Mouse (Mus musculus) liver, embryonic 14.5 days (tissue): ENCODE results near the gene Cd109. TPM values are rescaled to one million over a fixed set of nuclear protein-coding genes. Genes with fewer than 3 reads are reported as not detected.

Experiments used
- ATAC-seq: fragments of 200-750 bp; cut with Nextera tagmentation; 2 replicates; pipeline ENCODE4 v1.8.0; 2017; ENCODE audit warnings: moderate number of reproducible peaks, mild to moderate bottlenecking, moderate library complexity; ENCODE audit not compliant: insufficient read depth
- DNase-seq, 3 experiments: peaks; one replicate each; pipeline ENCODE4 v3.0.0-alpha.2; 2012 to 2013; ENCODE audit warnings: low read depth in 3 of 3, low spot score in 3 of 3
- H3K27ac ChIP-seq: fragments of 300-500 bp; sonication (generic); 2 replicates; pipeline ENCODE4 v1.5.1; 2014; ENCODE audit warnings: moderate library complexity, mild to moderate bottlenecking, control low read depth, inconsistent platforms
- H3K27me3 ChIP-seq: fragments of 300-500 bp; sonication (generic); 2 replicates; pipeline ENCODE4 v1.6.1; 2014; ENCODE audit warnings: mild to moderate bottlenecking, low read length, moderate library complexity; ENCODE audit not compliant: control insufficient read depth, insufficient read depth
- H3K36me3 ChIP-seq: fragments of 300-500 bp; sonication (generic); replicated peaks from 2 replicates; pipeline ENCODE4 v1.6.1; 2014; ENCODE audit warnings: low read depth; ENCODE audit not compliant: control insufficient read depth, insufficient read depth
- H3K4me1 ChIP-seq, 2 experiments: fragments of 200-500 bp in 1 of 2; fragments of 300-500 bp in 1 of 2; sonication (generic) in 1 of 2; replicated peaks; 2 replicates each; pipeline ENCODE4 v1.6.1; 2012 to 2014; ENCODE audit warnings: antibody characterized with exemption in 1 of 2, inconsistent platforms in 1 of 2, low read length in 1 of 2; ENCODE audit not compliant: control insufficient read depth in 2 of 2, insufficient read depth in 2 of 2
- H3K4me2 ChIP-seq: fragments of 300-500 bp; sonication (generic); 2 replicates; pipeline ENCODE4 v1.6.1; 2014; ENCODE audit warnings: low read depth, mild to moderate bottlenecking, control low read depth, moderate library complexity
- H3K4me3 ChIP-seq, 2 experiments: fragments of 200-500 bp in 1 of 2; fragments of 300-500 bp in 1 of 2; sonication (generic) in 1 of 2; 2 replicates each; pipeline ENCODE4 v1.5.1; 2012 to 2014; ENCODE audit warnings: low read depth in 2 of 2, low read length in 2 of 2, mild to moderate bottlenecking in 2 of 2, control low read depth in 1 of 2, inconsistent platforms in 1 of 2, moderate library complexity in 1 of 2; ENCODE audit not compliant: insufficient read depth in 1 of 2
- H3K9ac ChIP-seq: fragments of 300-500 bp; sonication (generic); replicated peaks from 2 replicates; pipeline ENCODE4 v1.6.1; 2014; ENCODE audit warnings: mild to moderate bottlenecking, control low read depth, moderate library complexity
- H3K9me3 ChIP-seq: fragments of 300-500 bp; sonication (generic); 2 replicates; pipeline ENCODE4 v1.6.1; 2016; ENCODE audit warnings: low read length, mixed read lengths; ENCODE audit not compliant: control insufficient read depth
- CTCF ChIP-seq: IDR thresholded peaks from 2 replicates; pipeline ENCODE4 v1.5.1; 2016; ENCODE audit warnings: antibody characterized with exemption, low read depth, control low read depth
- EP300 ChIP-seq: IDR thresholded peaks from 2 replicates; pipeline ENCODE4 v1.6.1; 2016; ENCODE audit warnings: antibody characterized with exemption, low read depth
- WGBS: fragments of 180-500 bp; shearing (Covaris S2); extraction: QIAGEN DNeasy Blood & Tissue Kit; methylation state at CpG from one replicate; pipeline ENCODE4 v1.1.7; 2014; ENCODE audit not compliant: insufficient replicate concordance; 5-methylcytosine and 5-hydroxymethylcytosine counted together
- polyA plus RNA-seq, 2 experiments: library from polyadenylated mRNA; depleted of rRNA in 1 of 2; stranded (reverse) in 1 of 2; unstranded in 1 of 2; fragments of >200 nt; fragmentation: Nextera tagmentation in 1 of 2; extraction: Ambion mirVana in 1 of 2; gene quantifications; 2 replicates each; pipeline versions ENCODE4 v1.2.1 to v1.2.3; 2012 to 2014

The Cd109 gene
- polyA plus RNA-seq (2012; rRNA removed), result 0.05 and 0.07 TPM in 2 replicates
- polyA plus RNA-seq (2014; fragmentation: Nextera tagmentation; extraction: Ambion mirVana), result 0.03 and 0.06 TPM in 2 replicates

DNA sequence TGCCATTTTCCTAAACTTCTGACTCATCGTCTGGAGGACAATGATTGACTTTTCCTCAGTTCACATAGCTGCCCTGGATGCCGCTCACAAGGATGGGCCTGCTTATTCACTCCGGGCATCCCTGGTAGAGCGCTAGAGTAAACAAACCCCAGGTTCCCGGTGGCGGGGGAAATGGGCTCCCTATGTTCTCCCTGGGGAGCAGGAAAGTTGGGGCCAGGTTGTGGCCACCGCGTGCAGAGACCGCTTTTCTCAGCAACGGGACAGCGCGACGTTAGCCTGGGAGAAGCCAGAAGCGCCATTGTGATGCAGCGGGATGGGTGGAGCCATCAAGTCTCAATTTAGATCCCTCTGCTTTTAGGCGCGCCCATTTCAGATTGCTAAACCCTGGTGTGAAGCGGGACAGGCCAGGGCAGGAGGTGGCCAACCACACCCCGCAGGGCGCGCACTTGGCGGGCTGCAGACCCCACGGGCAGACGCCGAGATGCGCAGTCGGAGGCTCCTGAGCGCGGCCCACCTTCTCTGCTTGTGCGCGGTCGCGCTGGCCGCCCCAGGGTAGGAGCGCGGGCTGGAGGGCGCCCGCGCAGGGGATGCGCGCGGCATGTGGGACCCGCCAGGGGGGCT lies at the start of gene Cd109:
Gene Cd109 (plus strand): TSS at position 146 of the 621 bp plus-strand sequence.
- no peak for DNase-seq
- Histone ChIP-seq H3K9me3 (no peaks in the 10 kb centered on the region), H3K36me3 (no peaks in the 10 kb centered on the region), H3K4me1 (no peaks in the 10 kb centered on the region), H3K27ac (no peak within 1 kb of the TSS), H3K4me3 (peak within 1 kb of the TSS; percentile 22 to 30; a peak in 3 of 4 replicates), H3K4me2 (peak within 1 kb of the TSS; percentile 54), H3K27me3 (peaks cover 28% of the 10 kb centered on the region), H3K9ac (no peak within 1 kb of the TSS)
- ATAC-seq, result no peak
- TF ChIP-seq CTCF, result no peak
- TF ChIP-seq EP300, result no peak
- WGBS, result 1% methylated on average over 43 of the region's 43 CpGs

GRCm38 (mm10) chr9:78569934-78570333 lies 45.4 kb upstream of the Cd109 start:
- TF ChIP-seq CTCF (no peak), EP300 (no peak)
- Histone ChIP-seq H3K4me1 (no peaks in the 10 kb centered on the region), H3K4me3 (no peak overlapping the region), H3K9me3 (no peaks in the 10 kb centered on the region), H3K4me2 (no peak overlapping the region), H3K27ac (no peak overlapping the region), H3K27me3 (no peaks in the 10 kb centered on the region), H3K9ac (no peak overlapping the region), H3K36me3 (no peaks in the 10 kb centered on the region)
- no peak for ATAC-seq
- 84% methylated on average over 9 of the region's 9 CpGs for WGBS
- DNase-seq, result no peak

DNA sequence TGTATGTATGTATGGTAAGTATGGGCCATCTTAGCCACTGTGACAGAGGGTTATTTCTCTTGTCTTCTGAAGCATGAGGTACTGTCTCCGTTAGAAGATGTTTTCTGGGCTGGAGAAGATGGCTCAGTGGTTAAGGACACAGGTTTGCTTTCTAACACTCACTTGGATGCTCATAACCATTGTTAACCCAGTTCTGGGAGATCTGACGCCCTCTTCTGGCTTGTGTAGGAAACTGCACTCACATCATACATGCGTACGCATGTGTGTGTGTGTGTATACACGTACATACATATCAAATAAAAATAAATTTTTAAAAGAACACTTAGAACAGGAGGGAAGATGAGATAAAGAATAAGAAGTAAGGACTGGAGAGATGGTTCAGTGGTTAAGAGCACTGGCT lies 38.9 kb upstream of the Cd109 start:
- H3K4me1 ChIP-seq, result no peaks in the 10 kb centered on the region
- 82% methylated on average over 5 of the region's 5 CpGs for WGBS
- H3K4me2 ChIP-seq, result no peak overlapping the region
- peaks cover 4% of the 10 kb centered on the region; the same call in 1 of the 2 replicates for H3K36me3 ChIP-seq
- H3K27ac ChIP-seq, result no peak overlapping the region
- ATAC-seq, result no peak
- H3K27me3 ChIP-seq, result no peaks in the 10 kb centered on the region
- 0 out of 2 replicates have a peak, but pooled peaks have one; percentile 12 for TF ChIP-seq CTCF
- TF ChIP-seq EP300, result no peak
- H3K4me3 ChIP-seq, result no peak overlapping the region
- DNase-seq, result no peak
- H3K9me3 ChIP-seq, result no peaks in the 10 kb centered on the region
- H3K9ac ChIP-seq, result no peak overlapping the region

DNA sequence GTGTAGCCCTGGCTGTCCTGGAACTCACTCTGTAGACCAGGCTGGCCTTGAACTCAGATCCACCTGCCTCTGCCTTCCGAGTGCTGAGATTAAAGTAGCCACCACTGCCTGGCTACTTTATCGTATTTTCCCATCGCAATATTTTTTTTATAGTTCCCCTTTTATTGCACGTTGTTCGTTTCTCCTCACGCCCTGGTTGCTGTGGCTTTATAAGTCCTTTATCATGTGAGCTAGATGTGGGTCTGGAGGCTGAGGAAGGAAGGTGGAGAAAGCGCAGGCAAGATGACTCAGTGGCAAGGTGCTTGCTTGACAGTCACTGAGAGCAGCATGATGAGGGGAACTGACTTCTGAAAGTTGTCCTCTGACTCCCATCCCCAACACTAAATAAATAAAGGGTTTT lies 36.5 kb upstream of the Cd109 start:
- Histone ChIP-seq H3K4me3 (no peak overlapping the region), H3K9me3 (no peaks in the 10 kb centered on the region), H3K4me1 (no peaks in the 10 kb centered on the region), H3K36me3 (peaks cover 4% of the 10 kb centered on the region; the same call in 1 of the 2 replicates), H3K4me2 (no peak overlapping the region), H3K9ac (no peak overlapping the region), H3K27me3 (no peaks in the 10 kb centered on the region), H3K27ac (no peak overlapping the region)
- no peak for TF ChIP-seq EP300
- TF ChIP-seq CTCF, result no peak
- 56% methylated on average over 7 of the region's 7 CpGs for WGBS
- no peak for ATAC-seq
- DNase-seq, result no peak

DNA sequence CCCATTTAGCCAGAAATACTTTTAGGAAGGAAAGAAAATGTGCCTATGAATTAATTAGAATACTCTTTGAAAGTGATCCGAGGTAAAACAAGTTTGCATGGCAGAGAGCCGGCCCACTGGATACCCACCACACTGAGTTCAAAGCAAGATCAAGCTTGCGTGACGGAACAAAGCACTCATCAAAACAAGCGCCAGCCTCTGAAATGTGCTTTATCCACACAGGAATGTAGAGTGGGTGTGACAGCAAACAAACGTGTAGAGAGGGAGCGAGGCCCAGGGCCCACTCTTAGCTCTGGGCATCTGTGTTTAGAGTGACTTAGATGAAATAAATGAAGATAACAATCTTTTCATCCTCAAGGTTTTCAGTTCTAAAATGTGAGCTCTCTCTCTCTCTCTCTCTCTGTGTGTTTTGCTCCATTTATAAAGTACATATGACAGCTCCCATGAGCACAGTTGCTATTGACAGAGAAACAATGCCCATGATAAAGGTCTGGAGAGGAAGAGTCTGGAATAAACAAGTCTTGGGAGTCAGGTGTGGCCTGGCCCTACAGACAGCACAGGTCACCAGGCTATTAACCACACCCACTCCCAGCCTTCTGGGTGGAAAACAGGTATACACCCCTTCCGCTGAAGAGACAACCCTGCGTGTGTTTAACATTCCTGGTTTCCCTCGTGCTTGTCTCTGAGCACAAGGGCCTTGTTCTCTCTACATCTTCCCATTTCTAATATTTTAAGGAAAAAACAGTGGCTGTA lies 35.5 kb upstream of the Cd109 start:
- 70% methylated on average over 10 of the region's 10 CpGs for WGBS
- TF ChIP-seq CTCF (no peak), EP300 (no peak)
- ATAC-seq (no peak), DNase-seq (no peak)
- H3K27me3 ChIP-seq, result no peaks in the 10 kb centered on the region
- no peak overlapping the region for H3K4me3 ChIP-seq
- H3K9me3 ChIP-seq, result no peaks in the 10 kb centered on the region
- H3K27ac ChIP-seq, result no peak overlapping the region
- H3K4me1 ChIP-seq, result no peaks in the 10 kb centered on the region
- H3K9ac ChIP-seq, result no peak overlapping the region
- H3K36me3 ChIP-seq, result peaks cover 4% of the 10 kb centered on the region; the same call in 1 of the 2 replicates
- no peak overlapping the region for H3K4me2 ChIP-seq
